Mouse (Mus musculus) leukemia stem cell, adult 10-12 weeks (primary cell): ENCODE measurements around the gene Vmn1r183. TPM values are rescaled to one million over a fixed set of nuclear protein-coding genes. Genes with fewer than 3 reads are reported as not detected.

ENCODE experiments used
- polyA plus RNA-seq: library from polyadenylated mRNA; stranded (reverse); fragments of >175 nt; gene quantifications from 2 replicates; pipeline ENCODE4 v1.2.3, GENCODE M21; 2012; ENCODE audit warnings: low replicate concordance

The Vmn1r183 gene
- polyA plus RNA-seq: 0.02 TPM in 1 of 2 replicates, not detected in the other

GRCm38 (mm10) chr7:24052660-24053304, at the start of gene Vmn1r183:
Gene Vmn1r183, plus strand, starts transcription at chr7:24053254.

GRCm38 (mm10) chr7:24081634-24082431, 28.8 kb downstream of the Vmn1r183 start, which contains the start of gene Zfp180:
Gene Zfp180, plus strand, starts transcription at chr7:24081924.

DNA sequence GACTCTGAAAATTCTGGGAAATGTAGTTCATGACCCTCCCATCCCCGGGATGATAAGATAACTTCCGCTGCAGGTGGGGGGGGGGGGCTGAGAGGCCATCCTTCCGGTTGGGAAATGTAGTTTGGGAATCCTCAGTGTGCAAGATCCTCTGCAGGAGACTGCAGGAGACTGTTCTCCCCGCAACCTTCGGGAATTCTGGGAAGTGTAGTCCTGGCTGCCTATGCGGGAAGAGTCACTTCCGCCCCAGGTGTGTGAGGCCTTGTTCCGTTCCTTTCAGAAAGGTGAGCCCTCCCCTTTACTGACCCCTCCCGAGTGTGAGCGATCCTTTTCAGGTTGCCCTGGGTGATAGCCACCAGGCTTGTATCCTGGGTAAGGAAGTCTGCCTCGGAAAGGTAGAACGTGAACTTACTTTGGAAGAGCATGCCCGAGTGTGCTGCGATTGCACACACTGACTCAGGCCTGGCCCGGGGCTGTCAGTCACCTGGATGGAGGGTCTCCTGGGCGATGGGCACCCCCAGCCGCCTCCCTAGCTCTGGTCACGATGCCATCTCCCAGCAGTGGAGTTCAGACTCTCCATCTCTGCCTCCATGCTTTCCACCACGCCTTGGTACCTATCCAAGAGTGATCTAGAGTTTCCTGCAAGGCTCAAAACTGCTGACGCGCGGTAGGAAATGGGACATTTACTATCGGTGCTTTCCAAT, 59.3 kb downstream of the Vmn1r183 start, which contains the start of gene Zfp112:
TSS of gene Zfp112 (plus strand) at position 159 of the 701 bp plus-strand sequence.

Other genes starting within 250 kb of the Vmn1r183 start
- gene Vmn1r175, start 242.6 kb upstream of the Vmn1r183 start, polyA plus RNA-seq: not detected in 2 replicates
- not detected in 2 replicates for gene Vmn1r176, start 215.9 kb upstream of the Vmn1r183 start, polyA plus RNA-seq
- gene Vmn1r177, start 186.8 kb upstream of the Vmn1r183 start, polyA plus RNA-seq: not detected in 2 replicates
- not detected in 2 replicates for gene Vmn1r178, start 161.2 kb upstream of the Vmn1r183 start, polyA plus RNA-seq
- not detected in 2 replicates for gene Vmn1r179, start 126.3 kb upstream of the Vmn1r183 start, polyA plus RNA-seq
- gene Vmn1r180, start 102.6 kb upstream of the Vmn1r183 start, polyA plus RNA-seq: not detected in 2 replicates
- not detected in 2 replicates for gene Vmn1r181, start 78.6 kb upstream of the Vmn1r183 start, polyA plus RNA-seq
- not detected in 2 replicates for gene V1rd19, start 51.6 kb upstream of the Vmn1r183 start, polyA plus RNA-seq
- 7.8 and 16.9 TPM in 2 replicates for gene Zfp180, start 28.7 kb downstream of the Vmn1r183 start, polyA plus RNA-seq
- 0.11 and 0.33 TPM in 2 replicates for gene Zfp112, start 59.1 kb downstream of the Vmn1r183 start, polyA plus RNA-seq
- gene Zfp235, start 80.9 kb downstream of the Vmn1r183 start, polyA plus RNA-seq: 0.20 and 0.44 TPM in 2 replicates
- gene Zfp114, start 121.8 kb downstream of the Vmn1r183 start, polyA plus RNA-seq: 0.41 TPM in 1 of 2 replicates, not detected in the other
- gene Zfp111, start 158.2 kb downstream of the Vmn1r183 start, polyA plus RNA-seq: not detected in 2 replicates
- 0.56 TPM in 1 of 2 replicates, not detected in the other for gene Zfp109, start 184.3 kb downstream of the Vmn1r183 start, polyA plus RNA-seq
- not detected in 2 replicates for gene Zfp108, start 201.5 kb downstream of the Vmn1r183 start, polyA plus RNA-seq
- 0.33 and 0.41 TPM in 2 replicates for gene Zfp93, start 217.2 kb downstream of the Vmn1r183 start, polyA plus RNA-seq
- 1.4 and 3.6 TPM in 2 replicates for gene Zfp61, start 248.0 kb downstream of the Vmn1r183 start, polyA plus RNA-seq